Mouse (Mus musculus) MEL (cell line): ENCODE results near the gene Tgfbi. TPM values are rescaled to one million over a fixed set of nuclear protein-coding genes. Genes with fewer than 3 reads are reported as not detected.

Experiments
- DNase-seq: peaks from one replicate; pipeline ENCODE4 v3.0.0; 2011; ENCODE audit warnings: low read depth, low spot score
- H3K27ac ChIP-seq: 2 replicates; pipeline ENCODE4 v1.5.1; 2012; ENCODE audit warnings: low read depth, mild to moderate bottlenecking, control low read depth, low read length, moderate library complexity; ENCODE audit not compliant: control insufficient read depth
- H3K27me3 ChIP-seq, 2 experiments: fragments of 150-350 bp in 1 of 2; sonication (generic) in 1 of 2; 2 replicates each; pipeline ENCODE4 v1.6.1; 2012; ENCODE audit warnings: low read length in 2 of 2, mild to moderate bottlenecking in 2 of 2, improper control_type of control experiment in 1 of 2, moderate library complexity in 1 of 2; ENCODE audit not compliant: insufficient read depth in 2 of 2, control insufficient read depth in 1 of 2
- H3K36me3 ChIP-seq, 2 experiments: 2 replicates each; pipeline ENCODE4 v1.6.1; 2012 to 2014; ENCODE audit warnings: low read length in 2 of 2, improper control_type of control experiment in 1 of 2, inconsistent platforms in 1 of 2, mild to moderate bottlenecking in 1 of 2; ENCODE audit not compliant: insufficient read depth in 2 of 2, control insufficient read depth in 1 of 2
- H3K4me1 ChIP-seq, 2 experiments: fragments of 150-350 bp in 1 of 2; sonication (generic) in 1 of 2; 2 replicates each; pipeline ENCODE4 v1.6.1; 2012; ENCODE audit warnings: low read length in 2 of 2, improper control_type of control experiment in 1 of 2, mild to moderate bottlenecking in 1 of 2; ENCODE audit not compliant: insufficient read depth in 2 of 2, control insufficient read depth in 1 of 2
- H3K4me3 ChIP-seq, 2 experiments: fragments of 150-350 bp in 1 of 2; sonication (generic) in 1 of 2; 2 replicates each; pipeline ENCODE4 v1.5.1; 2012; ENCODE audit warnings: low read depth in 2 of 2, low read length in 2 of 2, mild to moderate bottlenecking in 2 of 2, moderate library complexity in 2 of 2, control low read depth in 1 of 2, improper control_type of control experiment in 1 of 2; ENCODE audit not compliant: control insufficient read depth in 1 of 2, insufficient read depth in 1 of 2
- H3K79me2 ChIP-seq: 2 replicates; pipeline ENCODE4 v1.6.1; 2012; ENCODE audit warnings: mild to moderate bottlenecking, low read length, moderate library complexity; ENCODE audit not compliant: control insufficient read depth, poor library complexity, insufficient read depth
- H3K9ac ChIP-seq: 2 replicates; pipeline ENCODE4 v1.6.1; 2012; ENCODE audit warnings: low read depth, mild to moderate bottlenecking, control low read depth, low read length, moderate library complexity; ENCODE audit not compliant: control insufficient read depth, poor library complexity, severe bottlenecking
- H3K9me3 ChIP-seq: fragments of 150-350 bp; sonication (generic); replicated peaks from 2 replicates; pipeline ENCODE4 v1.6.1; 2012; ENCODE audit warnings: mild to moderate bottlenecking, low read length, improper control_type of control experiment, moderate library complexity; ENCODE audit not compliant: insufficient read depth
- EP300 ChIP-seq, 2 experiments: IDR thresholded peaks; 2 replicates each; pipeline ENCODE4 v1.6.1; 2011; ENCODE audit warnings: improper control_type of control experiment in 2 of 2, low read length in 2 of 2, low read depth in 1 of 2, mild to moderate bottlenecking in 1 of 2
- ETS1 ChIP-seq: IDR thresholded peaks from 2 replicates; pipeline ENCODE4 v1.6.1; 2012; ENCODE audit warnings: low read depth, mild to moderate bottlenecking, inconsistent platforms, low read length, improper control_type of control experiment, moderate library complexity
- GATA1 ChIP-seq: IDR thresholded peaks from 2 replicates; pipeline ENCODE4 v1.6.1; 2011; ENCODE audit warnings: low read depth, low read length, improper control_type of control experiment
- MAFK ChIP-seq: IDR thresholded peaks from 2 replicates; pipeline ENCODE4 v1.6.1; 2011; ENCODE audit warnings: low read depth, mild to moderate bottlenecking, low read length, improper control_type of control experiment, borderline replicate concordance
- MAZ ChIP-seq: IDR thresholded peaks from 2 replicates; pipeline ENCODE4 v1.6.1; 2012; ENCODE audit warnings: low read depth, mild to moderate bottlenecking, inconsistent platforms, low read length, improper control_type of control experiment
- MEF2A ChIP-seq: IDR thresholded peaks from 2 replicates; pipeline ENCODE4 v1.6.1; 2014; ENCODE audit warnings: low read depth, mild to moderate bottlenecking, inconsistent platforms, low read length, improper control_type of control experiment; ENCODE audit not compliant: poor library complexity, insufficient replicate concordance, severe bottlenecking; ENCODE audit errors: extremely low read depth
- MYB ChIP-seq: IDR thresholded peaks from 2 replicates; pipeline ENCODE4 v1.6.1; 2011; ENCODE audit warnings: mild to moderate bottlenecking, low read depth, low read length, improper control_type of control experiment
- MYC ChIP-seq: IDR thresholded peaks from 2 replicates; pipeline ENCODE4 v1.6.1; 2011; ENCODE audit warnings: low read depth, mild to moderate bottlenecking, low read length, improper control_type of control experiment, moderate library complexity
- NELFE ChIP-seq: IDR thresholded peaks from 2 replicates; pipeline ENCODE4 v1.6.1; 2011; ENCODE audit warnings: low read depth, low read length, improper control_type of control experiment
- POLR2A ChIP-seq, 2 experiments: IDR thresholded peaks; 2 replicates each; pipeline ENCODE4 v1.6.1; 2011 to 2012; ENCODE audit warnings: low read length in 2 of 2, mild to moderate bottlenecking in 2 of 2, control low read depth in 1 of 2, improper control_type of control experiment in 1 of 2, low read depth in 1 of 2, moderate library complexity in 1 of 2; ENCODE audit not compliant: control insufficient read depth in 1 of 2, insufficient read depth in 1 of 2, poor library complexity in 1 of 2
- RAD21 ChIP-seq: IDR thresholded peaks from 2 replicates; pipeline ENCODE4 v1.6.1; 2011; ENCODE audit warnings: mild to moderate bottlenecking, low read depth, low read length, improper control_type of control experiment
- RCOR1 ChIP-seq: IDR thresholded peaks from 2 replicates; pipeline ENCODE4 v1.6.1; 2012; ENCODE audit warnings: low read depth, mild to moderate bottlenecking, inconsistent platforms, low read length, improper control_type of control experiment
- TAL1 ChIP-seq: IDR thresholded peaks from 2 replicates; pipeline ENCODE4 v1.6.1; 2012; ENCODE audit warnings: mild to moderate bottlenecking, inconsistent platforms, low read length, moderate library complexity, mixed read lengths
- ZKSCAN1 ChIP-seq: IDR thresholded peaks from 2 replicates; pipeline ENCODE4 v1.6.1; 2012; ENCODE audit warnings: low read depth, mild to moderate bottlenecking, inconsistent platforms, low read length, improper control_type of control experiment, moderate library complexity
- ZNF384 ChIP-seq: IDR thresholded peaks from 2 replicates; pipeline ENCODE4 v1.6.1; 2012; ENCODE audit warnings: low read depth, mild to moderate bottlenecking, inconsistent platforms, low read length, improper control_type of control experiment
- polyA plus RNA-seq, 2 experiments: library from polyadenylated mRNA; stranded (reverse) in 1 of 2; unstranded in 1 of 2; fragments of >175 nt in 1 of 2; fragments of >200 nt in 1 of 2; gene quantifications; 2 replicates each; pipeline versions ENCODE4 v1.2.1 to v1.2.4; 2012; ENCODE audit warnings: low replicate concordance in 2 of 2, low read depth in 1 of 2; ENCODE audit not compliant: insufficient read length in 2 of 2, insufficient read depth in 1 of 2, missing spikeins in 1 of 2
- total RNA-seq: library from RNA; depleted of rRNA; stranded (reverse); fragments of 300-350 nt; gene quantifications from 2 replicates; pipeline ENCODE4 v1.2.3, GENCODE M21; 2012

Gene Tgfbi
- total and polyA plus RNA-seq, 3 experiments, result not detected

DNA sequence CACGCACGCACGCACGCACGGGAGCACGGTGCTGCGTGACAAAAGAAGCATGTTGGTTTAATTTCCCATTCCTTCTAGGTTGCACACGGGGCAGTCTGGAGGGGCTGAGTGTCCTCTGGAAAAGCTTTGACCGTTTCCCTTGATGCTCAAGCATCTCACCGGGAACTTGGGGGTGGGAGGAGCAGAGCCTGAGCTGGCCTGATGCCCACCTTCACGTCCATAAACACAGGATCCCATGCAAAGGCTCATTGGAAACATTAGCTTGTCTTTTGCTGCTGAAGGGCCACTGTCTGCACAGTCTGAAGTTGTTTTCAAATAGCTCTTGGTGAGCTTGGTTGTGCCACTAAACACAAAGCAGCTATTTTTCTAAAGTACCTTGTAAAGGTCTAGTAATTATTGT lies 2.6 kb upstream of the Tgfbi start:
- Histone ChIP-seq H3K36me3 (no peaks in the 10 kb centered on the region), H3K79me2 (no peaks in the 10 kb centered on the region), H3K9me3 (no peaks in the 10 kb centered on the region)
- TF ChIP-seq RCOR1, result no peak
- TF ChIP-seq, all 39 proteins: peak for 0
- H3K4me1 ChIP-seq, result no peaks in the 10 kb centered on the region
- H3K27ac ChIP-seq, result no peak overlapping the region
- H3K4me3 ChIP-seq, result no peak overlapping the region
- no peak overlapping the region for H3K9ac ChIP-seq
- H3K27me3 ChIP-seq, result no peaks in the 10 kb centered on the region
- DNase-seq, result no peak

DNA sequence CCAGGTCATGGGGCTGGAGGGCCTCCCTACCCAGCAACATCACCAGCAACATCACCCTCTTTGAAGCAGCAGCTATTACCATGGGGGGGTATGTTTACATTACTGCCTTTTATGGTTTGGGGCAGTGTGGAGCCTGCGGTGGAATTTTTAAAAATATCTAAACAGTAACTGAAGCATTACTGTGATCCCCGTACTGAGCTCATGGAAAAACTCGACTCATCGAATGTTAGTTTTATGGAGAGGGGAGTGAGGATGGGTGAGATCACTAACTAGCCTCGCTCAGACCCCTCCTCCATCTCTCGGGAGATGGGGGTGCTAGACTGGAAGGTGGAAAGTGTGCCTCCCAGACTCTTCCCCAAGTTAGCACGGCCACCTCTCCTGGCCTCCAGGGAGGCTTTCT lies 2.1 kb upstream of the Tgfbi start:
- no peak overlapping the region for H3K27ac ChIP-seq
- no peak for TF ChIP-seq EP300 (IDR thresholded peaks at IDR 0.05; ENCODE audit: low read depth in 1 of 2, low read length in 2 of 2)
- TF ChIP-seq MYB, result no peak
- no peak for TF ChIP-seq MEF2A
- no peak for TF ChIP-seq ZNF384
- TF ChIP-seq POLR2A (IDR thresholded peaks at IDR 0.05; ENCODE audit: control insufficient read depth in 1 of 2, insufficient read depth in 1 of 2, low read depth in 1 of 2, low read length in 2 of 2, poor library complexity in 1 of 2), result no peak
- TF ChIP-seq ETS1, result no peak
- no peak for TF ChIP-seq NELFE
- TF ChIP-seq ZKSCAN1, result no peak
- no peak for TF ChIP-seq TAL1
- TF ChIP-seq MAFK, result no peak
- TF ChIP-seq RAD21, result no peak
- TF ChIP-seq GATA1, result no peak
- no peak for TF ChIP-seq MYC
- TF ChIP-seq RCOR1, result no peak
- no peak for DNase-seq
- H3K36me3 ChIP-seq, result no peaks in the 10 kb centered on the region
- H3K9ac ChIP-seq, result no peak overlapping the region
- H3K79me2 ChIP-seq, result no peaks in the 10 kb centered on the region
- H3K27me3 ChIP-seq, result no peaks in the 10 kb centered on the region
- H3K9me3 ChIP-seq, result no peaks in the 10 kb centered on the region
- no peak overlapping the region for H3K4me3 ChIP-seq
- no peaks in the 10 kb centered on the region for H3K4me1 ChIP-seq

DNA sequence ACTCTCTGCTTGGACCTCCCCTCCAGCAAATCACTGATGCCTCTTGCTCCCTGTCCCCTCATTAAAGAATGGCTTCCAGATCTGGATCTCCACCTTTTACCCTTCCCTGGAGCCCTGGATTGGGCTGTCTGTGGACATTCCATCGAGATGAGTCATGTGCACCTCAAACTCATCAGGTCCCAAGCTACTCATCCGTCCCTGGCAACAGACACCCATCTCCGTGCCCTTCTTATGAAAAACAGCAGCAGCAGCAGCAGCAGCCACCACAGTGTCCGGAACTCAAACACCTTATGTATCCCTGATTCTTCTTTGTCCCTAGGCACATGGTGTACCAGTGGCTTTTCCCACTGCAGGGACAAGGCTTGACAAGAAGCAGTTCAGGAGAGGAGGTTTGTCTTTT lies 1.5 kb upstream of the Tgfbi start:
- no peaks in the 10 kb centered on the region for H3K36me3 ChIP-seq
- no peak overlapping the region for H3K4me3 ChIP-seq
- no peaks in the 10 kb centered on the region for H3K27me3 ChIP-seq
- no peak for DNase-seq
- H3K9me3 ChIP-seq, result no peaks in the 10 kb centered on the region
- H3K4me1 ChIP-seq, result no peaks in the 10 kb centered on the region
- H3K27ac ChIP-seq, result no peak overlapping the region
- no peak for TF ChIP-seq MAZ
- no peak for TF ChIP-seq MYC
- no peak overlapping the region for H3K9ac ChIP-seq
- no peaks in the 10 kb centered on the region for H3K79me2 ChIP-seq
